Mouse (Mus musculus): ENCODE results near the gene Il1r2. TPM values are rescaled to one million over a fixed set of nuclear protein-coding genes. Genes with fewer than 3 reads are reported as not detected.

Il1r2 gene
- total RNA-seq (2023), result 17.3 to 32.8 TPM (median 21.9 TPM) in 4 replicates

DNA sequence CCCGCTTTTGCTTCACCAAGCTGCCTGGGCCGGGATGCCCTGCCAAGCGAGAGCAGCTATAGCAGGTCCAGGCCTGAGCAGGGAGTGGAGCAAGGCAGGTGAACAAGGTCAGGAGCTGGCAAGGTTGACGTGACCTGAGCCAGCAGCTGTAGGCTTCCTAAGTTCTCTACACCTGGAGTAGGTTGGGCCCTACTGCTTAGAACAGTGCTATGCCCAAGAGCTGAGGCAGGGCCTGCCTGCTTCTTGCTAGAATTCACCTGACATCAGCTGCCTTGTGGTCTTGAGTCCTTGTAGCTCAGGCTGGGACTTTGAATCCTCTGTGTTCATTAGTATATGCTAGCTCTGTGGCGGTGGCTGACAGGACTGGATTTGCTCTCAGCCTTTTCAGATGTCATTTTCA lies at the start of gene Il1r2:
Gene Il1r2 (plus strand): TSS at position 301 of the 400 bp plus-strand sequence.

Other genes starting within 250 kb of the Il1r2 start
- gene Map4k4, start 173.2 kb upstream of the Il1r2 start, total RNA-seq (2023), result 250 to 293 TPM (median 261 TPM) in 4 replicates
- gene Il1r1, start 151.0 kb downstream of the Il1r2 start, total RNA-seq (2023), result 0.22 TPM in 1 of 4 replicates, not detected in the others

Measured in B cell, adult 62 days (primary cell).